Mouse (Mus musculus) cerebellum, adult 2 months (tissue): Measurements from ENCODE around the gene Fxr2.

Experiments
- CTCF ChIP-seq: fragments of 200-500 bp; IDR thresholded peaks from 2 replicates; pipeline ENCODE4 v1.5.1; 2011; ENCODE audit warnings: low read depth, mild to moderate bottlenecking, control low read depth, low read length, moderate library complexity, borderline replicate concordance; ENCODE audit not compliant: insufficient read depth
- POLR2A ChIP-seq: fragments of 200-500 bp; IDR thresholded peaks from 2 replicates; pipeline ENCODE4 v1.6.1; 2011; ENCODE audit warnings: low read length, control low read depth, borderline replicate concordance; ENCODE audit not compliant: insufficient read depth

DNA sequence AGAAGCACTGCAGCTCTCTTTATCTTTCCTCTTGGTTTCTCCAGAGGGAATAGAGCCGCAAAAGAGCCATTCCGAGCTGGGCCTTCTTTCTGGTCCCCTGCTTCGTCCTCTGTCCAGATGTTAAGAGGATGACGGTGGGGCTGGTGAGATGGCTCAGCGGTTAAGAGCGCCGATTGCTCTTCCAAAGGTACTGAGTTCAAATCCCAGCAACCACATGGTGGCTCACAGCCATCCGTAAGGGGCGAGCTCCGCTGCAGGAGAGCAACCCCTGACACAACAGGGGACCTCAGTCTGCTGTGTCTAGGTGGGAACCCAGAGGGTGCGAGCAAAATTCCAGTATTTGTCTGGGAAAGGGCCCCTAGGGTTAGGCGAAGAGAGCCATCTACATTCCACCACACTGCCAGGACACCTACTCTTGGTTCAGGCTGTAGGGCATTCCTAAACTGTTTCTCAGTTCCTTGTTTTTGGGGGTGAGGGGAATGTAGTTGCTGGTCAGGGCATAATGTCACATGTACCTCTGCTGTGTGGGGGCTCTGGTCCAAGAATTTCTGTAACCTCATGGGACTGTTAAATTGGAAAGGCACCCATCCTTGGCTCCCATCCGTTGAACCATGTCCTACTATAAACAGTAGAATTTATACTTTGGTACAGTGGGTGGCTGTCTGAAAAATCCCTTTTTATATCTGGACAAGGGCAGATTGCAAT is 30.3 kb downstream of the Fxr2 start:
- TF ChIP-seq CTCF (no peak), POLR2A (no peak)
